Mouse (Mus musculus): Measurements from ENCODE around the gene Mylk3. TPM values are rescaled to one million over a fixed set of nuclear protein-coding genes. Genes with fewer than 3 reads are reported as not detected.

Mylk3 gene
- 1 to 10 TPM; 4.1 to 4.9 TPM for total RNA-seq (2021)
- long read RNA-seq, experiment 1: 0 reads
- long read RNA-seq, experiment 2, partial matches to known transcripts: 0 of 4 reads
- long read RNA-seq, experiment 2, other reads (novel, unspliced or antisense): 4 of 4 reads

DNA sequence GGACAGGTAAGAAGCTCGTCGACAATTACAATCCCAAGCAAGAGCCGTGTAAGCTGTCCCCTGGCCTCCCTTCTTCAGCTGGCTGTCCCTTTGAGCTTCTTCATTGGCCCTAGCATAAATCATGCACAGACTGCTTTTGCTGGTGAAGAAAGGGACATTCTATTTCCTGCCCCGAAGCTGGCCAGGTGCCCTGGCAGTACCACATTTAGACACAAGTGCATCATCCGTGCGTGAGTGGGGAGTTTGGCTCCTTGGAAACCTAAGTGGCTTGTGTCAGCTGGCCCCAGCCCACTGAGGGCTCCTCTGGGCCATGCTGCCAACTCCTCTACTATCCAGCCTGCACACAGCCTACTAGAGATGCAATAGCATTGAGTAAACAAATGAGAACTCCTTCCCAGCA, at the start of gene Mylk3:
Gene Mylk3 (minus strand): TSS at position 141 of the 400 bp plus-strand sequence.
- DNase-seq (ENCODE audit: low spot score in 2 of 2): no peak
- TF ChIP-seq CTCF (conservative IDR thresholded peaks at IDR 0.05): peak; percentile 15; the same call in 1 of the 2 replicates
- no peak within 1 kb of the TSS for H3K4me3 ChIP-seq
- H3K27ac ChIP-seq: no peak within 1 kb of the TSS

DNA sequence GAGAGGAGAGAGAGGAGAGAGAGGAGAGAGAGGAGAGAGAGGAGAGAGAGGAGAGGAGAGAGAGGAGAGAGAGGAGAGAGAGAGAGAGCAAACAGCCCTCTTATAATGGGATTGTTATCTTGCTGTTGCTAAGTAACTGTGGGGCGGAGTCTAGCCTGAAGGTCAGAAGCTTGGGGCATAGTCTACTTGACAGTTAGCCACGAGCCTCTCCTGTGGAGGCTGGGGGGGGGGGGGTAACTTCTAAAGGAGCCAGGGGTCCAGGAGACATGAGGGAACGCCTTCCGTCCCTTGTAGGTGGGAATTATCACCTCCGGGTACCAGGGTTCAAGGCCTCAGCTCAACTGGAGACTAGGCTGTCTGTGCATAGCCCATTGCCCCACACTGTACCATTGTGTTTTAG, 49.6 kb upstream of the Mylk3 start:
- Histone ChIP-seq H3K4me3 (no peak overlapping the region), H3K27ac (no peak overlapping the region)
- TF ChIP-seq CTCF (conservative IDR thresholded peaks at IDR 0.05): no peak
- no peak for DNase-seq (ENCODE audit: low spot score in 2 of 2)

DNA sequence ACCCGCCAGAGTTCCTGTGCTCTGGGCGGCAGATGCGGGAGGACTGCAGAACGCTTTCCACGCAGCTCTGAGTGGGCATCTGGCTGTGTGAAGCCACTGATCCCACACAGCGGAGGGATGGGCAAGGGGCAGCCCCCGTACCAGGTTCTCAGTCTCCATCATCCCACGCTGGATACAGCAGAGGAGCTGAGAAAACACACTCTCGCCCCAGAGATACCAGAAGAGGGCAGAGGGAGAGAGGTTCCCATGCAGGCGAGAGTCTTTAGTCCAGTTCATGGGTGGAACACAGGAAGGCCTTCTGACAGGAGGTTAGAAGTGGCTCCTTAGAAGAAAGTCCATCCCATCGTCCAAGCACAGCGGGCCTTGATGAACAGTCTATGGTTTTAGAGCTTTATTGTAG, 48.7 kb upstream of the Mylk3 start:
- DNase-seq (ENCODE audit: low spot score in 2 of 2): no peak
- no peak for TF ChIP-seq CTCF (conservative IDR thresholded peaks at IDR 0.05)
- H3K27ac ChIP-seq: no peak overlapping the region
- H3K4me3 ChIP-seq: no peak overlapping the region

DNA sequence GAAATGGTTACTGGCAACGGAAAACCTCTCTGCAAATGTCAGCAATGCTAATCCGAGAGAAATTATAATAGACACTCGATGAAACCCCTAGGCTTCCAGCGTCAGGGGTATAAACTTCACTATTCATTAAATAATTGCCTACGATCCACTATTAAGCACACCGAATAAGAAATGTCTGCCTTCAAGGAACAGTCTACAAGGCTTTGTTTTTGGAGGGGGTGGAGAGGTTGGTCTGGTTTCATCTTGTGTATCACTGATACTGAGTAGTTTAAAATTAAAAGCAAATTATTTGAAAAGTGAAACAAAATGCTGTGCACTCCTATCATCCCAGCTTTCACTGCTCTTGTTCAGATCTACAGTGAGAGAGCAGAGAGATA, 46.9 kb upstream of the Mylk3 start:
- DNase-seq (ENCODE audit: low spot score in 2 of 2): no peak
- TF ChIP-seq CTCF (conservative IDR thresholded peaks at IDR 0.05): no peak
- H3K27ac ChIP-seq: peak overlapping the region; percentile 89
- peak overlapping the region; percentile 79 for H3K4me3 ChIP-seq

DNA sequence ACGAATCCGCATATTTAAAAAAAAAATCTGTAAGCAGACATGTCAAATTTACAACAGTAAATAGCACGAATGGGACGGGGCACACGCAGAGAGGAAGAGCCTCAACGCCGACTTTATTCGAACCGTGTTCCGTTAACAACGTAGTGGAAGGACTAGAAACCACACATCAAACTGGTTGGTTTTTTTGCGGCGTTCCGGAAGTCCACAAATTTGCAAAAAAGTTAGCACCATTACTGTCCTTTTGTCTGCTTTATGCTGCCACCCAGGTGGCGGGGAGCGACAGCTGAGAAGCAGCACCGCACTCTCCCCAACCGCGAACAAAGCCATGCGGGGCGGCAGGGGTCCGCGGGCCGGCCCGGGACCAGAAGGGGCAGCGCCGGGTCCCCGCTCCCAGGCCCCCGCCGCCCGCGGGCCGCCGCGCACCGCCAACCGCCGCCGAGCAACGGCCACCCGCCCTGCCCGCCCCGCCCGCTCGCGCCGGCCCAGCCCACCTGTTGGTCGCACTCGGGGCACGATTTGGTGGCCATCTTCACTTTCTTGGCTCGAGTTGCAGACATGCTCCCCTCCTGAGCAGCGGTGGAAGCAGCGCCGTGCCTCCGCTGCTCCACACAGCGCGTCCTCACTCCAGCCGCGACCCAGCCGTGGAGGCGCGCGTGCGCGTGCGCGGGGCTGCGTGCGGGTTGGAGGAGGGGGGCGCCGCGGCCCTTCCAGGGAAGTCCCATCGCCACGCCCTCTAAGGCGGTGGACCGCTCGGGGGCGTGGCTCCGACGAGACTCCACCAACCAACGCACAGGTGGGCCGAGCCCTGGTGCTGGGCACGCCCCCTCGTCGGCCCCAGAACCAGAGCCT, 46.2 kb upstream of the Mylk3 start, which contains the start of gene 4921524J17Rik:
Gene 4921524J17Rik (minus strand): TSS at position 666 of the 849 bp plus-strand sequence.
- TF ChIP-seq CTCF (conservative IDR thresholded peaks at IDR 0.05): no peak
- Histone ChIP-seq H3K4me3 (peak within 1 kb of the TSS; percentile 79), H3K27ac (peak within 1 kb of the TSS; percentile 89)
- DNase-seq (ENCODE audit: low spot score in 2 of 2): peak; percentile 97

DNA sequence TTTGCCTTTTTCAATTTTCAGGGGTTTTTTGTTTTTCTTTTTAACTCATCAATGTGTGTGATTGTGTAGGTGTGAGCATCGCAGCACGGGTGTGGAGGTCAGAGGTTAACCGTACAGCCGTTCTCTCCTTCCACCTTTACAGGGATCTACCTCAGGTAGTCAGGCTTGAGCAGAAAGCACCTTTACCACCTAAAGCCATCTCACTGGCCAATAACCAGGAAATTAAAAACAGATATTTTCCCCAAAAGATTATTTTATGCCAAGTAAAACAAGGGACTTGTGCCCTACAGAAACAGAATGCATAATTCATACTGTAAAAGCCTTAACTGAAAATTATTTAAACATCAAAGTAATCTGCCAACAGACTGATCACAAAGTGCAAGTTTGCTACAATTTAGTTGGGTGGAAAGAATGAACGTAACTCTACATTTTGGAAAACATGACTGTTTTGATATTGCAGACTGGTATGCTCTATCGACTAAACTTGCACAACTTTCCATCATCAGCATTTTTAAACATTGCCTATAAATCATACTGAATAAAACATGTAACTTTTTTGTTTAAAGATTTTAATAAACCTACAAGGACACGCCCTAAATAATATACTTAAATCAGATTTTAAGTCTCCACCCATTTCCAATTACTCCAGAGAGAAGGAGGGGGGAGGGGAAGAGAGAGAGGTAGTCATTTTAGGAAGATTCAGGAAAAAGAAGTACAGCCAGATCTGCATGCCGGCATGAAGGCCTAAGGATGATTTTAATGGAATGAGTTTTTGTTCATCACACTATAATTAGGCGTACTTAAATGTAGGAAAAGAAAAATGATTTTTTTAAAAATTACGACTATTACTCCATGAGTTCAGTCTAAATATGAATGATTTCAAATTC, 45.4 kb upstream of the Mylk3 start:
- no peak for TF ChIP-seq CTCF (conservative IDR thresholded peaks at IDR 0.05)
- DNase-seq (ENCODE audit: low spot score in 2 of 2): no peak
- peak overlapping the region; percentile 88 for H3K27ac ChIP-seq
- peak overlapping the region; percentile 79 for H3K4me3 ChIP-seq

DNA sequence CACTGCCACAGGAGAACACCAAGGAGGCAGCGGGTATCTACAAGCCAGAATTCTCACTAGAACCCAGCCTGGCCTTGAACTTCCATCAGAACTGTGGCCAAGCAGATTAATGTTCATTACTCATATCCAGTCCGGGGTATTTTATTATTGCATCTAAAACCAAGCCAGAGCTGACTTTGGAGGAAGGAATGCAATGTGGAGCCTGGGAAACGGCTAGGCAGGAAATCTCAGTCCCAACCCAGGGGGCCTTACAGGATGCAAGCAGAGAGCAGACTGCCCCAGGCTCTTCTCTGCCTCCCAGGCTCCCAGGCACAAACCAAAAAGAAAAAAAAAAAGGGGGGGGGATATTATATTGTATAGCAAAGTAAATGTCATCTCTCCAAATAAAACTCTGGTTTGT, 44.7 kb upstream of the Mylk3 start:
- peak overlapping the region; percentile 88; the same call in 1 of the 2 replicates for H3K27ac ChIP-seq
- peak overlapping the region; percentile 79 for H3K4me3 ChIP-seq
- TF ChIP-seq CTCF (conservative IDR thresholded peaks at IDR 0.05): no peak
- no peak for DNase-seq (ENCODE audit: low spot score in 2 of 2)

DNA sequence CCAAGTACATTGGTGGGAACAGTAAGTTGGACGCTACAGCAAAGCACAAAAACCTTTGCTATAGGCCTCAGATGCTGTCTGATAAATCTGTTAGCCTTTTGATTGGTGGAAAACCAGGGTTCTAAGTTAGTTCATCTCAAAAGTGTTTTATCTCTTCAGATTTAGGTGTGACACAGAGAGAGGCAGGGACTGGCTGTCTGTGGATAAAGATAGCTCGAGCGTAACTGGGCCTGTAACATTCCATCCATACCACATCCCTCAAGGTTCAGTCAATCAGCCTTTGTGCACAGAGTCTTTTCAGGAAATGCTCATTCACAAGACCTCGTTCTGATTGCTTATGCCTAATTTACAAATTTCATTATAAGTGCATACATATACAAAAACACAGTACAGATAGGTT, 43.1 kb upstream of the Mylk3 start:
- no peak for DNase-seq (ENCODE audit: low spot score in 2 of 2)
- no peak for TF ChIP-seq CTCF (conservative IDR thresholded peaks at IDR 0.05)
- Histone ChIP-seq H3K27ac (peak overlapping the region; percentile 48; the same call in 1 of the 2 replicates), H3K4me3 (no peak overlapping the region)

DNA sequence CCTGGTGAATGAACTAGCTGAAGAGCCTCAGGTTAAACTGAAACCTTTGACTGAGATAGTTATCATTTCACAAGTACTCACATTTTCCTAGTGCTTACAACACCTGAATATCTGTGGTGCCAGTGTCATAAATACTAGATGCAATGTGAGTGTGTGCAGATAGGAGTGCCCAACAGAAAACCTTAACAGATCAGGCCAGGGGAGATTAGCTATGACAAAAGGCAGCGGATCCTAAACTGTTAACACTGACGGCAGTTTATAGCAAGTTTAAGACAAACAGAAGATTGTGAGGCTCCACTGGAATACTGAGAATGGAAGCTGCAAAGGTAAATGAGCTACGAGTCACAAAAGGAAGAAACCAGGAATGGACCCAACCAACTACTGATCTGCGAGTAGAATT, 40.9 kb upstream of the Mylk3 start:
- TF ChIP-seq CTCF (conservative IDR thresholded peaks at IDR 0.05): 0 out of 2 replicates have a peak, but pooled peaks have one; percentile 7
- no peak for DNase-seq (ENCODE audit: low spot score in 2 of 2)
- H3K27ac ChIP-seq: no peak overlapping the region
- no peak overlapping the region for H3K4me3 ChIP-seq

DNA sequence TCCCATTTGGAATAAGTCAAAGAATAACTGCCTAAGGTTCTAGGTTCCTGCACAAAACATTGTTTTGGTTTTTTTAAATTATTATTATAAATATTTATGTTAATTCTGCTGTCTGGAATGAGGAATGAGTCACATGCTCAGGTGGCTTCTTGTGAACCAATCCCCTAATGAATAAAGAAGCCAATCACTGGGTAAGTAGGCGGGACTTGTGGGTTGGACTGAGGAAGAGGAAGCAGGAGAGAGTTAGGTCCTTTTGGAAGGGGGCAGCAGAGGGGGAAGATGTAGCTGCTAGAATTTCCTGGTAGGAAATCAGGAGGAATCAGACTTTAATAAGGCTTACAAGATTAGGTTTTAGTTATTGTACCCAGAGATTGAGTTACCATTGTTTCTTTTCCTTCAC, 35.2 kb upstream of the Mylk3 start:
- no peak for DNase-seq (ENCODE audit: low spot score in 2 of 2)
- Histone ChIP-seq H3K27ac (no peak overlapping the region), H3K4me3 (no peak overlapping the region)
- TF ChIP-seq CTCF (conservative IDR thresholded peaks at IDR 0.05): no peak

DNA sequence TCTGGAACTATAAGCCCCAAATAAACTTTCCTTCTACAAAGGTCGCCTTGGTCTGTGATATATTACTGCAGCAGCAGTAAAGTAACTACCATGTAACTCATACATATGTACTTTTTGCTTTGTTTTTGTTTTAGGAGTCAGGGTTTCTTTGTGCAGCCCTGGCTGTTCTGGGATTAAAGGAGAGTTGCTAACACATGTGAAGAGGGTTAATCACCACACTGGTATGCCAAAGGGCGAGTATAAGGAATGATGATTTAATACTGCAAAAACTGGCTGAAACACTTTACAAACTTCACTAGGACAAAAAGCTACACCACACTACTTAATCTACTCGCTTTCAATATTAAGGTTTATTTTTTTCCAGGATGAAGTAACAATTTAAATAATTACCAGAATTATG, 22.4 kb upstream of the Mylk3 start:
- H3K4me3 ChIP-seq: no peak overlapping the region
- H3K27ac ChIP-seq: no peak overlapping the region
- no peak for TF ChIP-seq CTCF (conservative IDR thresholded peaks at IDR 0.05)
- DNase-seq (ENCODE audit: low spot score in 2 of 2): no peak

DNA sequence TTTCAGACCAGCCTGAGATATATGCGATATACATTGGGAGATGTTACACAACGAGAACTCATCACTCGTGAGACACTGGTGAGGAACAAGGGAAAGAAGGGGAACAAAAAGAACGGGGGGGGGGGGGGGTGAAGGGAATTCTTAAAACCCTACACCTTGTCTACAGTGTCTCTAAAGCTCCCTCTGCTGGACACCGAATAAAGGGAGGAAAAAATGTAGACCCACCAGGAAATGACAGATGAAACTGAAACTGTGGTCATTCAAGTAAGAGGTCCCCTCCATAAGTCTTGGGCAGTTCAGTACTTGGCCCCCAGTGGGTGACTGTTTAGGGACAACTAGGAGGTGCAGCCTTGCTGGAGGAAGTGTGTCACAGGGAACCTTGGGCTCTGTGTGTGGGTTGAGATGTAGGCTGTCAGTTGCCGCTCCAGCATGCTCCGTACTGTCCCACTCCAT, 21.9 kb upstream of the Mylk3 start:
- Histone ChIP-seq H3K4me3 (no peak overlapping the region), H3K27ac (no peak overlapping the region)
- DNase-seq (ENCODE audit: low spot score in 2 of 2): peak; percentile 22 to 45
- TF ChIP-seq CTCF (conservative IDR thresholded peaks at IDR 0.05): peak; percentile 75

DNA sequence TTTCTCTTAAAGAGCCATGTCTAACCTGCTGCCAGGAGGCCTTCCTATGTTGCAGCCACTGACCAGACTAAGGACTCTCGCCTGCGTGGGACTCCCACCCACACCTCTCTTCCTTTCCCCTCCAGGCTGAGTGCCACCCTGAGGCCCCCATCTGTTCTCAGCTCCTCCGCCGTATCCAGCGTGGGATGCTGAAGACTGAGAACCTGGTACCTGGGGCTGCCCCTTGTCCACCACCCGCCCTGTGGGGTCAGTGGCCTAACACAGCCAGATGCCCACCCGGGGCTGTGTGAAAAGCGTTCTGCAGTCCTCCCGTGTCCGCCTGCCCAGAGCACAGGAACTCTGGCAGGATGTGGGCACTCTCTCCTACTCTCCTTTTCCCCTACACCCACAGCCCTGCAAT, 19.8 kb upstream of the Mylk3 start:
- DNase-seq (ENCODE audit: low spot score in 2 of 2): no peak
- H3K27ac ChIP-seq: no peak overlapping the region
- TF ChIP-seq CTCF (conservative IDR thresholded peaks at IDR 0.05): no peak
- H3K4me3 ChIP-seq: no peak overlapping the region

Data from layer of hippocampus, adult 2 months (tissue).